Mouse (Mus musculus) stomach, postnatal 0 days (tissue): ENCODE results near the gene Myo1f.

Experiments
- CTCF ChIP-seq: IDR thresholded peaks from 2 replicates; pipeline ENCODE4 v1.5.1; 2016; ENCODE audit warnings: antibody characterized with exemption, low read depth, mild to moderate bottlenecking, moderate library complexity
- EP300 ChIP-seq: optimal IDR thresholded peaks from 2 replicates; pipeline ENCODE3; 2016; ENCODE audit warnings: antibody characterized with exemption

- TF ChIP-seq CTCF = no peak
- TF ChIP-seq EP300 = no peak
Observed at GRCm38 (mm10) chr17:33599836-33600475, 44.4 kb downstream of the Myo1f start.
